Mouse (Mus musculus) heart, postnatal 0 days (tissue): ENCODE measurements at regions not wholly inside any gene's neighbourhood (a gene's known extent, or its start where the extent isn't known, plus 50 kb on each side); places are given as distances from the start of the nearest gene placed in this dataset.

Source experiments
- ATAC-seq: fragments of 200-750 bp; cut with Nextera tagmentation; 2 replicates; pipeline ENCODE4 v1.8.0; 2017; ENCODE audit warnings: low read depth, moderate number of reproducible peaks, moderate library complexity; ENCODE audit not compliant: insufficient read depth
- DNase-seq: peaks from one replicate; pipeline ENCODE4 v3.0.0-alpha.2; 2016; ENCODE audit warnings: low spot score
- H3K27ac ChIP-seq: fragments of 300-500 bp; sonication (generic); 2 replicates; pipeline ENCODE4 v1.5.1; 2014; ENCODE audit warnings: low read depth, mild to moderate bottlenecking
- H3K27me3 ChIP-seq: fragments of 300-500 bp; sonication (generic); 2 replicates; pipeline ENCODE4 v1.6.1; 2014; ENCODE audit warnings: low read length, mixed read lengths; ENCODE audit not compliant: control insufficient read depth, insufficient read depth
- H3K36me3 ChIP-seq: fragments of 300-500 bp; sonication (generic); replicated peaks from 2 replicates; pipeline ENCODE4 v1.6.1; 2014; ENCODE audit warnings: low read length, mixed read lengths; ENCODE audit not compliant: control insufficient read depth, insufficient read depth
- H3K4me1 ChIP-seq: fragments of 300-500 bp; sonication (generic); 2 replicates; pipeline ENCODE4 v1.6.1; 2014; ENCODE audit warnings: antibody characterized with exemption; ENCODE audit not compliant: control insufficient read depth, insufficient read depth
- H3K4me2 ChIP-seq: fragments of 300-500 bp; sonication (generic); 2 replicates; pipeline ENCODE4 v1.6.1; 2014; ENCODE audit warnings: low read depth, mild to moderate bottlenecking, low read length, moderate library complexity
- H3K4me3 ChIP-seq: fragments of 300-500 bp; sonication (generic); 2 replicates; pipeline ENCODE4 v1.5.1; 2014; ENCODE audit warnings: low read depth, low read length
- H3K9ac ChIP-seq: fragments of 300-500 bp; sonication (generic); replicated peaks from 2 replicates; pipeline ENCODE4 v1.6.1; 2014; ENCODE audit warnings: low read depth, low read length, mixed read lengths
- H3K9me3 ChIP-seq: fragments of 300-500 bp; sonication (generic); replicated peaks from 2 replicates; pipeline ENCODE4 v1.6.1; 2016; ENCODE audit warnings: low read length; ENCODE audit not compliant: control insufficient read depth
- CTCF ChIP-seq: IDR thresholded peaks from 2 replicates; pipeline ENCODE4 v1.5.1; 2016; ENCODE audit warnings: antibody characterized with exemption, control low read depth, low read depth
- EP300 ChIP-seq: IDR thresholded peaks from 2 replicates; pipeline ENCODE4 v1.6.1; 2016; ENCODE audit warnings: antibody characterized with exemption, low read depth
- WGBS: fragments of 180-500 bp; shearing (Covaris S2); extraction: QIAGEN DNeasy Blood & Tissue Kit; methylation state at CpG from one replicate; pipeline ENCODE4 v1.1.7; 2014; 5-methylcytosine and 5-hydroxymethylcytosine counted together

- H3K9me3 ChIP-seq = no peaks in the 10 kb centered on the region
- 18% methylated on average over 10 of the region's 10 CpGs for WGBS
- peak; percentile 86 for ATAC-seq
- peak; percentile 79 for DNase-seq
- H3K9ac ChIP-seq = no peak overlapping the region
- H3K4me3 ChIP-seq = no peak overlapping the region
- H3K4me2 ChIP-seq = peak overlapping the region; percentile 18
- TF ChIP-seq EP300 (peak; percentile 54), CTCF (no peak)
- H3K36me3 ChIP-seq = no peaks in the 10 kb centered on the region
- peak overlapping the region; percentile 41 for H3K27ac ChIP-seq
- H3K4me1 ChIP-seq = 0 out of 2 replicates have a peak, but pooled peaks cover 11% of the 10 kb centered on the region
- peaks cover 16% of the 10 kb centered on the region for H3K27me3 ChIP-seq
Observed at GRCm38 (mm10) chr11:64600201-64601102, 164.0 kb upstream of the F930015N05Rik start.

GRCm38 (mm10) chr11:64609043-64609442 lies 172.6 kb upstream of the F930015N05Rik start:
- no peaks in the 10 kb centered on the region for H3K4me1 ChIP-seq
- peak; percentile 63 for DNase-seq
- no peak overlapping the region for H3K4me3 ChIP-seq
- WGBS = 49% methylated on average over 2 of the region's 2 CpGs
- H3K9me3 ChIP-seq = peaks cover 13% of the 10 kb centered on the region
- no peak overlapping the region for H3K27ac ChIP-seq
- H3K9ac ChIP-seq = no peak overlapping the region
- H3K4me2 ChIP-seq = no peak overlapping the region
- H3K27me3 ChIP-seq = peaks cover 34% of the 10 kb centered on the region
- TF ChIP-seq EP300 (no peak), CTCF (no peak)
- H3K36me3 ChIP-seq = no peaks in the 10 kb centered on the region
- peak; percentile 63; the same call in 1 of the 2 replicates for ATAC-seq

- H3K27ac ChIP-seq = no peak overlapping the region
- TF ChIP-seq CTCF = no peak
- TF ChIP-seq EP300 = no peak
- H3K36me3 ChIP-seq = no peaks in the 10 kb centered on the region
- WGBS = 70% methylated on average over 3 of the region's 3 CpGs
- no peak for ATAC-seq
- H3K4me3 ChIP-seq = no peak overlapping the region
- no peak overlapping the region for H3K9ac ChIP-seq
- H3K27me3 ChIP-seq = peaks cover 47% of the 10 kb centered on the region
- DNase-seq = no peak
- no peak overlapping the region for H3K4me2 ChIP-seq
- no peaks in the 10 kb centered on the region for H3K4me1 ChIP-seq
- peaks cover 13% of the 10 kb centered on the region for H3K9me3 ChIP-seq
Observed at GRCm38 (mm10) chr11:64610724-64611123, 174.3 kb upstream of the F930015N05Rik start.

- H3K27me3 ChIP-seq = peaks cover 71% of the 10 kb centered on the region
- H3K4me1 ChIP-seq = no peaks in the 10 kb centered on the region
- DNase-seq = no peak
- H3K27ac ChIP-seq = no peak overlapping the region
- TF ChIP-seq CTCF (no peak), EP300 (no peak)
- no peak for ATAC-seq
- no peak overlapping the region for H3K9ac ChIP-seq
- no peak overlapping the region for H3K4me2 ChIP-seq
- H3K4me3 ChIP-seq = no peak overlapping the region
- peaks cover 13% of the 10 kb centered on the region for H3K9me3 ChIP-seq
- 48% methylated on average over 1 of the region's 1 CpGs for WGBS
- no peaks in the 10 kb centered on the region for H3K36me3 ChIP-seq
Observed at GRCm38 (mm10) chr11:64615140-64615539, 178.7 kb upstream of the F930015N05Rik start.

GRCm38 (mm10) chr11:64618631-64619385 lies 182.4 kb upstream of the F930015N05Rik start:
- TF ChIP-seq EP300 = no peak
- no peak for TF ChIP-seq CTCF
- no peak overlapping the region for H3K4me3 ChIP-seq
- peaks cover 70% of the 10 kb centered on the region for H3K27me3 ChIP-seq
- DNase-seq (no peak), ATAC-seq (no peak)
- no peaks in the 10 kb centered on the region for H3K4me1 ChIP-seq
- H3K9ac ChIP-seq = no peak overlapping the region
- H3K27ac ChIP-seq = no peak overlapping the region
- WGBS = 49% methylated on average over 5 of the region's 5 CpGs
- no peak overlapping the region for H3K4me2 ChIP-seq
- no peaks in the 10 kb centered on the region for H3K9me3 ChIP-seq
- H3K36me3 ChIP-seq = no peaks in the 10 kb centered on the region
